Mouse (Mus musculus) neural tube, embryonic 11.5 days (tissue): ENCODE results near the gene Ppp4r3b. TPM values are rescaled to one million over a fixed set of nuclear protein-coding genes. Genes with fewer than 3 reads are reported as not detected.

Experiments used
- ATAC-seq: fragments of 200-750 bp; cut with Nextera tagmentation; 2 replicates; pipeline ENCODE4 v1.8.0; 2017; ENCODE audit warnings: moderate number of reproducible peaks, mild to moderate bottlenecking, moderate TSS enrichment, moderate library complexity; ENCODE audit not compliant: insufficient read depth, low FRiP score, low TSS enrichment
- DNase-seq: peaks from one replicate; pipeline ENCODE4 v3.0.0-alpha.2; 2015; ENCODE audit warnings: low spot score
- H3K27ac ChIP-seq: fragments of 300-500 bp; sonication (generic); 2 replicates; pipeline ENCODE4 v1.5.1; 2014; ENCODE audit warnings: low read depth, mild to moderate bottlenecking, low read length
- H3K27me3 ChIP-seq: fragments of 300-500 bp; sonication (generic); 2 replicates; pipeline ENCODE4 v1.6.1; 2014; ENCODE audit warnings: mild to moderate bottlenecking, low read length, mixed read lengths; ENCODE audit not compliant: control insufficient read depth, insufficient read depth
- H3K36me3 ChIP-seq: fragments of 300-500 bp; sonication (generic); 2 replicates; pipeline ENCODE4 v1.6.1; 2014; ENCODE audit warnings: mild to moderate bottlenecking, low read length, moderate library complexity, mixed read lengths; ENCODE audit not compliant: control insufficient read depth, insufficient read depth
- H3K4me1 ChIP-seq: fragments of 300-500 bp; sonication (generic); 2 replicates; pipeline ENCODE4 v1.6.1; 2014; ENCODE audit warnings: low read length, mixed read lengths; ENCODE audit not compliant: control insufficient read depth, insufficient read depth
- H3K4me2 ChIP-seq: fragments of 300-500 bp; sonication (generic); 2 replicates; pipeline ENCODE4 v1.6.1; 2014; ENCODE audit warnings: low read depth, mild to moderate bottlenecking, moderate library complexity
- H3K4me3 ChIP-seq: fragments of 300-500 bp; sonication (generic); 2 replicates; pipeline ENCODE4 v1.5.1; 2014; ENCODE audit warnings: low read depth, low read length
- H3K9ac ChIP-seq: fragments of 300-500 bp; sonication (generic); 2 replicates; pipeline ENCODE4 v1.6.1; 2014; ENCODE audit warnings: mild to moderate bottlenecking, low read length
- H3K9me3 ChIP-seq: fragments of 300-500 bp; sonication (generic); 2 replicates; pipeline ENCODE4 v1.6.1; 2016; ENCODE audit warnings: low read length; ENCODE audit not compliant: control insufficient read depth
- WGBS: fragments of 180-500 bp; shearing (Covaris S2); extraction: QIAGEN DNeasy Blood & Tissue Kit; methylation state at CpG from one replicate; pipeline ENCODE4 v1.1.7; 2014; 5-methylcytosine and 5-hydroxymethylcytosine counted together
- polyA plus RNA-seq: library from polyadenylated mRNA; unstranded; fragments of >200 nt; fragmentation: Nextera tagmentation; extraction: Ambion mirVana; gene quantifications from 2 replicates; pipeline ENCODE4 v1.2.1, GENCODE M21; 2014

Gene Ppp4r3b
- polyA plus RNA-seq, 1 experiment from 2014 or later = 86.9 TPM

DNA sequence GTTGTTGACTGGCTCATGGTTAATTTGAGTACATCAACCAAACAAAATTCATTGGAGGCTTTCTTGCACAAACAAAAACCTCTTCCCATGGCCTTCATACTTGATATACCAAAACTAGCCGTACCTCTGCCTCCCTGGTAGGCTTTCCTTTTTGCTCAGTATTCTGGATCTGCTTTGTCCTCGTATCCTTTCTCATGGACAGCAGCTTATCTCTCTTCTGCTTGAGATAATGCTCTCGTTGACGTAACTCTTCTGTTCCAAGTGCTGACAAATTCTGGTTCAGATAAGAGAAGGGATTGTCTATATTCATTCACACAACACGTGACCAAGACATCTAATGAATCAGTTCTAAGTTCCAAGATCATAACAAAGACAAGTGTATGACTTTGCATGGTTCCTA lies 49.6 kb downstream of the Ppp4r3b start:
- peaks cover 6% of the 10 kb centered on the region for H3K36me3 ChIP-seq
- no peak for ATAC-seq
- 93% methylated on average over 5 of the region's 5 CpGs for WGBS

DNA sequence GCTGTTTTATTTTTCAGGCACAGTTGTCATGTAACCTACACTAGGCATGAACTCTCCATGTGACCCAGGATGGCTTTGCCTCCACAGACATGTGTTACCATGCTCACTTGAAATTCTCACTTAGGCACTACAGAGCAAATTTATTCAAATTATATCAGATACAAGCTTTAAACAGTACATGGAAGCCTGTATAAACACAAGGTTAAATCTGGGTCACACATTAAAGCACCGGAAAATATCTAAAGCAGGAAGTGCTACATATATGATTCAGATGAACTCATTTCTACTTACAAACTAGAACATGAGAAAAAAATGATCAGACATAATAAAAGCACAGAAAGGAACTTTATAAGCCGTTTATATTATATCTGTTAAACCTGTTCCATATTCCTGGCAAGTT lies 52.1 kb downstream of the Ppp4r3b start:
- H3K4me2 ChIP-seq = no peak overlapping the region
- 95% methylated on average over 2 of the region's 2 CpGs for WGBS
- H3K9ac ChIP-seq = no peak overlapping the region
- no peak overlapping the region for H3K4me3 ChIP-seq
- ATAC-seq = no peak
- no peak overlapping the region for H3K27ac ChIP-seq
- no peak for DNase-seq
- H3K9me3 ChIP-seq = no peaks in the 10 kb centered on the region
- H3K27me3 ChIP-seq = no peaks in the 10 kb centered on the region
- H3K4me1 ChIP-seq = no peaks in the 10 kb centered on the region
- H3K36me3 ChIP-seq = peaks cover 6% of the 10 kb centered on the region

More for the DNA sequence above, 49.6 kb downstream of the Ppp4r3b start:
- Histone ChIP-seq H3K4me2 (no peak overlapping the region), H3K4me3 (no peak overlapping the region), H3K4me1 (no peaks in the 10 kb centered on the region), H3K9ac (no peak overlapping the region), H3K27me3 (no peaks in the 10 kb centered on the region), H3K9me3 (no peaks in the 10 kb centered on the region), H3K27ac (no peak overlapping the region)
- no peak for DNase-seq

DNA sequence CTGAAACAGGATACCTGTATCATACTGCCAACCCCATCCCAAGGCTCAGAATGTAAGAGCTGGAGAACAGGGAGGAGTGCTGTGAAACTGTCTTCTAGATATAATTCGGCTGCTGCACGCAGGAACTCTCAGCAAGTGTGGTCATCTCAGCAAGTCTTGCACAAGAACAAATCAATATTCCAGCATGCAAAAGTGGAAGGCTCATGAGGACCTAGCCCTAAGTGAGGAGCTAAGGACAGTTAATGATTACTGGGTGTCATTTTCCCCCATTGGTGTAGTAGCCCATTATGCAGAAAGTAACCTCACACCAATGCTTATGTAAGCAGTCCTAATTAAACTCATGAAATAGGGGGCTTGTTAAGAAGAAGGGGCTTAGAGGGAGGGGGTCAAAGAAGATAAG lies 56.3 kb downstream of the Ppp4r3b start:
- Histone ChIP-seq H3K9me3 (no peaks in the 10 kb centered on the region), H3K4me1 (no peaks in the 10 kb centered on the region), H3K4me3 (no peak overlapping the region), H3K36me3 (no peaks in the 10 kb centered on the region; the same call in 1 of the 2 replicates), H3K27ac (no peak overlapping the region), H3K4me2 (no peak overlapping the region), H3K27me3 (no peaks in the 10 kb centered on the region), H3K9ac (no peak overlapping the region)
- DNase-seq (no peak), ATAC-seq (no peak)
- 93% methylated on average over 2 of the region's 2 CpGs for WGBS

DNA sequence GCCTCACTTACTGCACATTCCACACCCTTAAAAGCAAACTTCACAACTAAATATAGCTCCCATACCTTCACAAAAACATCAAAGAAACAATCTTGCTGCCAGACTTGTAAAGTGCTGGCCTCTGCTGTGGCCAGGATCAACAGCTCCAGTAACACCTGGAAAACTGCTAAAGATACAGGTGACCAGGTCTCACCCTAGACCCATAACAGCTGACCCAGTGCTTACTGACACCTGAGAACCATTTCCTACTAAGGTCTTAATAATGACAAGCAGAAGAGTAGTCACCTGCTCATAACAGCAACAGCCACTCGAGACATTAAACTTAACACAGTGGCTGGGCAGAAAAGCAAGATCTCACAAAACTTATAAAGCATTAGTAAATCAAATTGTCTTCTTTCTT lies 60.9 kb downstream of the Ppp4r3b start:
- DNase-seq (no peak), ATAC-seq (no peak)
- Histone ChIP-seq H3K4me1 (no peaks in the 10 kb centered on the region), H3K27me3 (no peaks in the 10 kb centered on the region), H3K4me3 (no peak overlapping the region), H3K4me2 (no peak overlapping the region), H3K27ac (no peak overlapping the region), H3K9me3 (no peaks in the 10 kb centered on the region), H3K36me3 (no peaks in the 10 kb centered on the region), H3K9ac (no peak overlapping the region)
- WGBS = 84% methylated on average over 1 of the region's 1 CpGs

DNA sequence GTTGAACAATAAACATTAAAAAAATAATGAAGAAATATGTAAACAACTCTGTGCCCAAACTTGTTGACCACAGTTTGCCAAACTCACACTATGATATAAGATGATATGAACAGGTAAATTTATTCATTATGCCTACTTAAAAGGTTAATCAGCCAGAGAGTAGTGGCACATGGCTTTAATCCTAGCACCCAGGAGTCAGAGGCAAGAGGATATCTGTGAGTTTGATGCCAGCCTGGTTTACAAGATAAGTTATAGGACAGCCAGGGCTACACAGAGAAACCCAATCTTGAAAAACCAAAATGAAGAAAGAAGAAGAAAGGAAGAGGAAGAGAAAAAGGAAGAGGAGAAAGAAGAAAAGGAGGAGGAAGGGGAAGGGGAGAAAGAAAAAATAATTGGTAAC lies 64.7 kb downstream of the Ppp4r3b start:
- H3K36me3 ChIP-seq = peaks cover 2% of the 10 kb centered on the region; the same call in 1 of the 2 replicates
- no peaks in the 10 kb centered on the region for H3K9me3 ChIP-seq
- ATAC-seq = no peak
- no peak overlapping the region for H3K4me3 ChIP-seq
- no peaks in the 10 kb centered on the region for H3K27me3 ChIP-seq
- H3K4me1 ChIP-seq = no peaks in the 10 kb centered on the region
- H3K9ac ChIP-seq = no peak overlapping the region
- no peak for DNase-seq
- no peak overlapping the region for H3K27ac ChIP-seq
- H3K4me2 ChIP-seq = no peak overlapping the region

DNA sequence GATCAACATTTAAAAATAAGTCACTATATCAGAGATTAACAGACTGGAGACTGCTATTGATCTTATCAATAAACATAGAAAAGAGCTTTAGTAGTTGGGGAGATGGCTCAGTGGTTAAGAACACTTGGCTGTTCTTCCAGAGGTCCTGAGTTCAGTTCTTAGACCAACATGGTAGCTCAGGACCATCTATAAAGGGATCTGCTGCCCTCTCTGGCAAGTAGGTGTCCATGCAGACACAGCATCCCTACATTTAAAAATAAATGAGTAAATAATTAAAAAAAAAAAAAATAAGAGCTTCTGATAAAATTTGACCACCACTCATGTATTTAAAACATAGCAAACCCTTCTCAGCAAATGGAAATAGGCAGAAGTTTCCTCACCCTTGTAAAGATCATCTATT lies 65.4 kb downstream of the Ppp4r3b start:
- Histone ChIP-seq H3K4me2 (no peak overlapping the region), H3K27me3 (no peaks in the 10 kb centered on the region), H3K4me1 (no peaks in the 10 kb centered on the region), H3K9ac (no peak overlapping the region), H3K9me3 (no peaks in the 10 kb centered on the region), H3K4me3 (no peak overlapping the region), H3K36me3 (peaks cover 2% of the 10 kb centered on the region; the same call in 1 of the 2 replicates), H3K27ac (no peak overlapping the region)
- DNase-seq (no peak), ATAC-seq (no peak)

DNA sequence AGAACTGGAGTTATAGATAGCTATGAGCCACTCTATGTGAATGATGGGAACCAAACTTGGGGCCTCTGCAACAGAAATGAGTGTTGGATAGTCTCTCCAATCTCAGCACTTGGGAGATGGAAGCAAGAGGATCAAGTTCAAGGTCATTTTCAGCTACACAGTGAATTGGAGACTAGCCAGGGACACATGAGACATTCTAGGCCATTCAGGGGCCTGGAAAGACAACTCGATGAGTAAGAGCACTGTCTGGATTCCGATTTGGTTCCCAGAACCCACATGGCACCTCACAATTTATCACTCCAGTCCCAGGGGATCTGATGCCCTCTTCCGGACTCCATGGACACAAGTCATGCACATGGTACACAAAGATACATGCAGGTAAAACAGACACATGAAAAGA lies 65.9 kb downstream of the Ppp4r3b start:
- Histone ChIP-seq H3K4me3 (no peak overlapping the region), H3K9me3 (no peaks in the 10 kb centered on the region), H3K27ac (no peak overlapping the region), H3K9ac (no peak overlapping the region), H3K27me3 (no peaks in the 10 kb centered on the region), H3K36me3 (peaks cover 2% of the 10 kb centered on the region; the same call in 1 of the 2 replicates), H3K4me1 (no peaks in the 10 kb centered on the region), H3K4me2 (no peak overlapping the region)
- WGBS = 84% methylated on average over 3 of the region's 3 CpGs
- no peak for DNase-seq
- no peak for ATAC-seq

DNA sequence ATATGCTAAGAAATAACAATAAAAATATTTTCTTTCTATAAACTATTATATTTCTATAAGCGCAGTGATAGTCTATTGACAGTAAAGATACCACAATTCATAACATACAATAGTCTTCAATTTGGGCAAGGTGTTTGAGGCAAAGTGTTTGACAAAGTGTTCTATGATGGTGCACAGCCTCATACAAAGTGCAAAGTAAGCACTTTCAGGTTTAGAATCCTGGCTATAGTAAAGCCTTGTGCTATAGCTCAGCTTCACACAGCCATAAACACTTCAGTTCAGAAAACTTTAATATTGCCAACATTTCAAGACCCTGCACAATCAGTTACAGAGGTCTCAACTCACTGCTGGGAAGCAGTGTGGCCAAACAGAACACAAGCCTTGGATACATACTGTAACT lies 66.7 kb downstream of the Ppp4r3b start:
- H3K4me1 ChIP-seq = no peaks in the 10 kb centered on the region
- no peak overlapping the region for H3K4me2 ChIP-seq
- H3K27ac ChIP-seq = no peak overlapping the region
- H3K27me3 ChIP-seq = no peaks in the 10 kb centered on the region
- no peak for ATAC-seq
- 97% methylated on average over 1 of the region's 1 CpGs for WGBS
- DNase-seq = no peak
- no peaks in the 10 kb centered on the region for H3K9me3 ChIP-seq
- no peak overlapping the region for H3K9ac ChIP-seq
- H3K36me3 ChIP-seq = peaks cover 2% of the 10 kb centered on the region; the same call in 1 of the 2 replicates
- H3K4me3 ChIP-seq = no peak overlapping the region

DNA sequence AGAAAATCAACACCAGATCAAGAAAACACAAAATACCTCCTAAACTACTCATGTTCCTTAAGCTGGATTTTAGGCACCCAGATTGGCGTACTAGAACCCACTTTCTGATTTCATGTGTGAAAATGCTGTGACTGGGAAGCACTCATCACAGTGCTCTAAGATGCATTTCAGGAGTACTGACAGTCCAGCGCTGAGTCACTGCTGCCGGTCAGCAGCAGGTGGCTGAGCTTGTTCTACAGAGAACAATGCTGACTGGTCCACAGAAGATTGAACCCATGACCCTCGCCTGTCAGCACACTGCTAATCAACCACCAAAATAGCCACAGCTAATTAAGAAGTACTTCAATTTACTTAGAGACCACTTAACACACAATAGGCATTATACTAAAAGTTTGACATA lies 69.3 kb downstream of the Ppp4r3b start:
- Histone ChIP-seq H3K4me2 (no peak overlapping the region), H3K4me3 (no peak overlapping the region), H3K9ac (no peak overlapping the region), H3K27me3 (no peaks in the 10 kb centered on the region), H3K9me3 (no peaks in the 10 kb centered on the region), H3K36me3 (peaks cover 2% of the 10 kb centered on the region; the same call in 1 of the 2 replicates), H3K27ac (no peak overlapping the region), H3K4me1 (peaks cover 4% of the 10 kb centered on the region; the same call in 1 of the 2 replicates)
- no peak for ATAC-seq
- no peak for DNase-seq
- WGBS = 80% methylated on average over 4 of the region's 4 CpGs
